Mouse (Mus musculus) left cerebral cortex, postnatal 4 days (tissue): ENCODE data around the gene Sec14l1. TPM values are rescaled to one million over a fixed set of nuclear protein-coding genes. Genes with fewer than 3 reads are reported as not detected.

ENCODE experiments used
- DNase-seq: peaks from one replicate; pipeline ENCODE4 v3.0.0-alpha.2; 2022
- intact Hi-C: fragments of 180-260 bp; cut with DNase I; formaldehyde crosslinking; loops from one replicate; pipeline ENCODE4 v1.15.1; 2025
- total RNA-seq, 2 experiments: library from RNA; stranded (reverse); gene quantifications; 2 replicates each; pipeline ENCODE4 v1.2.3; 2021

Sec14l1 gene
- total RNA-seq, 2 experiments from 2014 or later: 127 to 130 TPM

DNA sequence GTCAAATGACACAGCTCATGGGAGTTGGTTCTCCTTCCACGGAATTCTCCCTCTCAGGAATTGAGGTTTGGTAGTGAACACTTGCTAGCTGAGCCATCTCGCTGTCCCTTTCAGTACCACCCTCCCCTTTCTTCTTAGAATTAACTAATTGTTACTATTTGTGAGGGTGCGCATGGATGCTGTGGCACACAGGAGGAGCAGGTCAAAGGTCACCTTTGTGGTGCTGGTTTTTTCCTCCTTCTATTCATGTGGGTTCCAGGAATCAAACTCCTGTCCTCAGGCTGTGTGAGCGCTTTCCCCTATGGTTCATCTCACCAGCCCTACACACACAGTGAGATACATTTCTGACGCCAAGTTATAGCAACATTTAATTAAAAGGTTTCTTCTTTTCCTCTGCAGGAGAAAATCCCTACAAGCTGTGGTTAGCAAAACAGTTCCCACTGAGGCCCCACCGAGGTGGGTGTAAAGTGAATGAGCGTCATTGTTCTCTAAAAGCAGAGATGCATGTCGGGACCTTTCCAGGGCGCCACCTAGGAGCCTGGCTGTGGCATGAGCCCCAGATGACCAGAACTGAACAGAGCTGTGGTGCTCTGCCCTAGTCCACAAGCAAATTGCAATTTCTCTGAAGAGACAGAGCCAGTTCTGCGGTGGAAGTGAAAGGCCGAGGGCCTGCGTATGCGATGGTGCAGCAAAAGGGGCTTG, 8.2 kb upstream of the Sec14l1 start:
- DNase-seq: no peak
- intact Hi-C loops: no loop called here

DNA sequence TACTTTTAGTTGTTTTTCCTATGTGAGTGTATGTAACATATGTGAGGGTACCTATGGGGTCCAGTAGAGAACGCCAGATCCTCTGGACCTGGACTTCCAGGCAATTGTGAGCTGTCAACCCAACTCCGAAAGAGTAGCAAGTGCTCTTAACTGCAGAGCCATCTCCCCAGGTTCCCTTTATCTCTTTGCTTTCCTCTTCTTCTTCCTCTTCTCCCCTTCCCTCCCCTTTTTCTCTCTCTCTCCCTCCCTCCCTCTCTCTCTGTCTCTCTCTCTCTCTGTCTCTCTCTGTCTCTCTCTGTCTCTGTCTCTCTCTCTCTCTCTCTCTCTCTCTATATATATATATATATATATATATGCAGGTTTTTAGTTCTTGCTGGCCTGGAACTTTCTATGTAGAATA, 7.1 kb upstream of the Sec14l1 start:
- intact Hi-C loops: no loop called here

GRCm38 (mm10) chr11:117108595-117108994, 6.4 kb upstream of the Sec14l1 start:
- DNase-seq: peak; percentile 59

More for the DNA sequence above, 7.1 kb upstream of the Sec14l1 start:
- no peak for DNase-seq

DNA sequence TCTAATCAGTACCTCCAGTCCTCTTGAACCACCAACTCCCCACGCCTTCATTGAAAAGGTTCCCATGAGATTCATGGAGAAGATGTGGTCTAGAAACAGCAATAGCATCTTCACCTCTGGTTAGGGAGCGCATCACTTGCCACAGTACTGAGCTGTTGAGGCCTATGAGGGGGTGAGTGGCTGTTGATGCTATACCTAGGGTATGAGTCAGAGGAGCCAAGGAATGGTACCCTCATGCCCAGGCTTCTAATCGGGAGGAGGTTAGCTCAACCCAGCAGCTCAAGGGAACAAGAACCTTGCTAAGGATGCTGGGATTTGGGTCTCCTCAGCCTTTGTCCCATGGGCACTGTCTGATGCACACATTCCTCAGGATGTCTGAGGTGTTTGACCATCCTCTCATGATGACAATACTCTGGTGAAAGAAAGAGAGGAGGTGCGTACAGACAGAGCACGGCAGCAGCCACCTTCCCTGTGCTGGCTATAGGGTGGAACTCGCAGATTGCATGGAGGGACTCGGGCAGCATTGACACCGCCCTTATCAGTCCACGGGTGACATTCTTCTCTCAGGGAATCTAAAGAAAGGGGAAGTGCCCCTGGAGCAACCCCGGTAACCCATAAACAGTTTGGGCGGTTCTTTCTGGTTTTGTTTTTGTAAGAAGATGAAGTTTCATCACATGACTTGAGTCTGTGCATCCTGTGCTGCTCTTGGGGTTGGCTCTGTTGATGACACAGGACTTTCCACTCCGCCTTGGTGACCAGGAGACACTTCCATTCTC, 5.6 kb upstream of the Sec14l1 start:
- intact Hi-C loops: no loop called here

More at GRCm38 (mm10) chr11:117108595-117108994, 6.4 kb upstream of the Sec14l1 start:
- intact Hi-C loops: no loop called here

GRCm38 (mm10) chr11:117111967-117112648, 2.9 kb upstream of the Sec14l1 start:
- intact Hi-C loops: no loop called here
- no peak for DNase-seq

More for the DNA sequence above, 5.6 kb upstream of the Sec14l1 start:
- DNase-seq: no peak

- no peak for DNase-seq
- intact Hi-C loops: no loop called here
Observed at GRCm38 (mm10) chr11:117112649-117113051, 2.3 kb upstream of the Sec14l1 start.

GRCm38 (mm10) chr11:117113377-117113776, 1.6 kb upstream of the Sec14l1 start:
- no peak for DNase-seq
- intact Hi-C loops: no loop called here

GRCm38 (mm10) chr11:117114231-117114591, 757 bp upstream of the Sec14l1 start:
- intact Hi-C loops: no loop called here
- no peak for DNase-seq

GRCm38 (mm10) chr11:117115346-117116219, 615 bp downstream of the Sec14l1 start:
- DNase-seq: peak; percentile 79
- intact Hi-C loops: loop anchor here (5.0 kb wide), 1 partner anchor 57 kb away; no protein-coding TSS in a partner anchor

DNA sequence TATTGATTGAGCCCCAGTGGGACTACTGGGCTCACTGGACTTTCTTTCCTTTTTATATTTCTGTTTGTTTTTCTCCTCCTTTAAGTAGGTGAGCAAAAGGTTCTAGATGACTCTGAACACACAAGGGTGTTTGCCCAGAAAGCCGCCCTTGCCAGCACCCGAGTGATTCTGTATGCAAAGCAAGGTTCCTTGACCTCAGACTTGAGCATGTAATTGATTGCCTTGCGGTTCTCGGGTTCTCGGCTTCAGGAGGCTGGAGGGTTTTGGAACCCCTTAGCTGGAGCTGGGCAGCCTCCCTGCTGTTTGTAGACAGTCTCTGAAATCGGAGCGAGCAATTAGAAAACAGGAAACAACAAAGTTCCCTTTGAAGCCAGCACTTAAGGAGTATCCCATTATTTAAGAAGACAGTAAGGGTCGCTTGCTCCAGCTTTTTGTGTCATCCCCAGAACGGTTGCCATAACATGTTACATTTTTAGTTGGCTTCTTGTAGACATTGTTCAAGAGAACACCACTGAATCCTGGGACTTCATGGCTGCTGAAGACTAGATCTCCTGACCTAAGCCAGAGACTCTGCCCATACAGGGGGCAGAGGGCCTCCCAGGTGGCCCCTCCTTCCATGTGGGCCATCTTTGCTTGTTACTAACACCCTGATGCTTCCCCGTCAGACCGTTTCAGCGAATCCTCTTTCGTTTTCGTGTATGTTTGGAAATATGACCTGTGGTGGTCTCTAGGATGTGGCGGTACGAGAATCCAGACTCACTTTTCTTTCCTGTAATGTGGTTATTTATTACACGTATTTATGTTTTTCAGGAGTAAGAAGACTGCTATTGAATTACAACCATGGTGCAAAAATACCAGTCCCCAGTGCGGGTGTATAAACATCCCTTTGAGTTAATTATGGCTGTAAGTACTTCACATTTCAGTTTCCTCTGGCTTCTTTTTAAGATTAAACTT, 1.7 kb downstream of the Sec14l1 start:
- intact Hi-C loops: loop anchor here (5.0 kb wide), 1 partner anchor 56 kb away; no protein-coding TSS in a partner anchor
- no peak for DNase-seq

DNA sequence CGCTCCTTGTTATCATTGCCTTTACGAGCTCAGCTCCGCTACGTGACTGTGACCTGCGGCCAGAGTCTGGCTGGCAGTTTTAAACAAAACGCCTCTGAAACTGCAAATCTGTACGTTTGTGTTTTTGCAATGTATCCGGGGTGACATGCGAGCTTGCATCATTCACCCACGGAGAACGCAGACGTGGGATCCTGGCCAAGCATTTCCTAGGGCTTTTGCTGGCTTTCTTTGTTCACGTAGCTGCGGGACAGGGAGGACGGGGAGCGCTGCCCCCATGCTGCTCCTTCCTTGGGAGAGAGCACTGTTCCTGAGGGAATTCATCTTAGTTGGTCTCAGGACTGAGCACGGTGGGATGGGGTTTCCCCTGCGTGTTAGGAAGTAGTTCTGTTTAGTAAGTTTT, 2.4 kb downstream of the Sec14l1 start:
- DNase-seq: no peak
- intact Hi-C loops: loop anchor here (5.0 kb wide), 1 partner anchor 55 kb away; no protein-coding TSS in a partner anchor

DNA sequence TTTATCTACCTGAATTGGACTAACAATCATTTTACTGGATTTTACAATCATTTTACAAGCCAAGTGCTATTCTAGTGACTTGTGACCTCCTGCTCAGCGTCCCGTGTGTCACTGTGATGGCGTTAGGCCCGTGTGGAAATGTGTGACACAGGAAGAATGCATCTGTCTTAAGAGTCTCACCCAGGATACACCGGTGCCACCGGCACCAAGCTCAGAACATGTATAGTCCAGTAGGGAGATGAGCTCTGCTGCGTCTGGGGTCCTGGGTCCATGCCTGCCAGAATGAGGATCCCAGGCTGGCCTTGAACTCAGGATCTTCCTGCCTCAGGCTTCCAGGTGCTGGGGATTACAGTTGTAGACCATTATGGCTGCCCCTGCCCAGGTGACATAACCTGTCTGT, 2.8 kb downstream of the Sec14l1 start:
- no peak for DNase-seq
- intact Hi-C loops: loop anchor here (5.0 kb wide), 1 partner anchor 55 kb away; no protein-coding TSS in a partner anchor

GRCm38 (mm10) chr11:117118248-117118647, 3.3 kb downstream of the Sec14l1 start:
- DNase-seq: no peak
- intact Hi-C loops: loop anchor here (5.0 kb wide), 1 partner anchor 54 kb away; no protein-coding TSS in a partner anchor

- intact Hi-C loops: loop anchor here (5.0 kb wide), 1 partner anchor 53 kb away; no protein-coding TSS in a partner anchor
- peak; percentile 72 for DNase-seq
Observed at GRCm38 (mm10) chr11:117118721-117119321, 3.9 kb downstream of the Sec14l1 start.

GRCm38 (mm10) chr11:117119723-117120122, 4.8 kb downstream of the Sec14l1 start:
- DNase-seq: no peak
- intact Hi-C loops: loop anchor here (5.0 kb wide), 1 partner anchor 53 kb away; no protein-coding TSS in a partner anchor

- intact Hi-C loops: no loop called here
- no peak for DNase-seq
Observed at GRCm38 (mm10) chr11:117120285-117121163, 5.6 kb downstream of the Sec14l1 start.

DNA sequence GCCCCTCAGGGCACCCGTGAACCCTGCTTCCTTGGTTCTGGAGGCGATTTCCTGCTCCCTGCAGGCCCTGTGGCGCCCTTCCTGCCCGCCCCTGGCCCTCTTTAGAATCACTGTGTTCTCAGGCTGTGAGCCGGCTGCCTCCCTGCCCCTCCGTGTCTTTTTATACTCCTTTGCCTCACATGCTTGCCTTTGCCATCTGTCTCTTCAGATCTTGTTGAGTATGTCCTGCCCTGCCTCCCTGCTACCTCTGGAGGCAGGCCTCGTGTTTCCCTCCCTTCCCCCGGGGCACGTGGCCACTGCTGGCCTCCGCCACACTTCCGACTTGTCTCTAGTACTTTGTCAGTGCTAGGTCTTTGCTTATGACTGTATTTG, 6.2 kb downstream of the Sec14l1 start:
- intact Hi-C loops: no loop called here
- peak; percentile 50 for DNase-seq

GRCm38 (mm10) chr11:117121954-117122353, 7.0 kb downstream of the Sec14l1 start:
- intact Hi-C loops: no loop called here
- DNase-seq: no peak
